Mouse (Mus musculus) layer of hippocampus, adult 11-12 months (tissue): ENCODE measurements at regions not wholly inside any gene's neighbourhood (a gene's known extent, or its start where the extent isn't known, plus 50 kb on each side); places are given as distances from the start of the nearest gene placed in this dataset.

Experiments
- DNase-seq: peaks from one replicate; pipeline ENCODE4 v3.0.0; 2022; ENCODE audit warnings: low spot score

GRCm38 (mm10) chr13:114679703-114680378, 138.2 kb upstream of the Mocs2 start:
- DNase-seq: no peak

GRCm38 (mm10) chr13:114680379-114680733, 137.7 kb upstream of the Mocs2 start:
- DNase-seq: no peak

- no peak for DNase-seq
Observed at GRCm38 (mm10) chr13:114681196-114681595, 136.8 kb upstream of the Mocs2 start.

- DNase-seq: no peak
Observed at GRCm38 (mm10) chr13:114681887-114682286, 136.1 kb upstream of the Mocs2 start.

GRCm38 (mm10) chr13:114682891-114683290, 135.1 kb upstream of the Mocs2 start:
- no peak for DNase-seq

GRCm38 (mm10) chr13:114684298-114684697, 133.7 kb upstream of the Mocs2 start:
- no peak for DNase-seq

- no peak for DNase-seq
Observed at GRCm38 (mm10) chr13:114685368-114685767, 132.7 kb upstream of the Mocs2 start.

GRCm38 (mm10) chr13:114712601-114713000, 105.4 kb upstream of the Mocs2 start:
- no peak for DNase-seq

GRCm38 (mm10) chr13:114719771-114720170, 98.3 kb upstream of the Mocs2 start:
- no peak for DNase-seq

- no peak for DNase-seq
Observed at GRCm38 (mm10) chr13:114726828-114727227, 91.2 kb upstream of the Mocs2 start.

GRCm38 (mm10) chr13:114735066-114735465, 83.0 kb upstream of the Mocs2 start:
- no peak for DNase-seq

- DNase-seq: no peak
Observed at GRCm38 (mm10) chr13:114736066-114736465, 82.0 kb upstream of the Mocs2 start.

- no peak for DNase-seq
Observed at GRCm38 (mm10) chr13:114742534-114742933, 75.5 kb upstream of the Mocs2 start.

GRCm38 (mm10) chr13:114745814-114746213, 72.2 kb upstream of the Mocs2 start:
- DNase-seq: no peak

GRCm38 (mm10) chr13:114757459-114757858, 60.6 kb upstream of the Mocs2 start:
- peak; percentile 26 for DNase-seq

- DNase-seq: no peak
Observed at GRCm38 (mm10) chr13:114759886-114760285, 58.1 kb upstream of the Mocs2 start.

GRCm38 (mm10) chr13:114760901-114761300, 57.1 kb upstream of the Mocs2 start:
- no peak for DNase-seq
